Mouse (Mus musculus): ENCODE data around the gene Mylk. TPM values are rescaled to one million over a fixed set of nuclear protein-coding genes. Genes with fewer than 3 reads are reported as not detected.

The Mylk gene
- polyA plus RNA-seq, 1 experiment, result 12.4 TPM

DNA sequence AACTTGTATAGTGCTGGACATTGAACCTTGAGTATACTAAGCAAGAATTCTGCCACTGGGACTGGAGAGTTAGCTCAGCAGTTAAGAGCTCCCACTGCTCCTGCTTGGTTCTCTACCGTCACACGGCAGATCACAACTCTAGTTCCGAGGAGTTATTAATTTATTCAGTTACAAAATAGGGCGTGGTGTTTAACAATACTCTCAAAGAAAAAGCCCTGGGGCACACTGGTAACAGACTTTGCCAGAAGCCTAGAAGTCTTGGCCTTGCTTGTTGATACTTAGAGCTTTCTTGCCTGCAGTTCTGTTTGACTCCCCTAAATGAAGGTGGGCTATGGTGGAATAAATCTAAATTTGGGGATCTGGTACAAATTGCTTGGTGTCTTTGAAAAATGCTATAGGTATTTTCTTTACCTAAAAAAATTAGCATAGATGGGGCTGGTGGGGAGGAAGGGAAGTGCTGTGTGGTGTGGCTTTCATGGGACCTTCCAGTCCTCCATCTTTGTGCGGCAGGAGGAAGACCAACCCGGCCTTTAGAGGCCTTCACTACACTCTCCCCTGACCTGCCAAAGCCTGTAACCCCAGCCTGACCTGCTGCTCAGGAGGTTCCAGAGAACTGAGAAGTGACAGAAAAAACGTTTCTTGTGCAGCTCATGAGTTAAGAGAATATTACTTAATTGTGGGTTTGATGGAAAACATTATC lies 94.1 kb downstream of the Mylk start:
- DNase-seq (ENCODE audit: extremely low spot score in 1 of 2, low spot score in 1 of 2), result no peak

DNA sequence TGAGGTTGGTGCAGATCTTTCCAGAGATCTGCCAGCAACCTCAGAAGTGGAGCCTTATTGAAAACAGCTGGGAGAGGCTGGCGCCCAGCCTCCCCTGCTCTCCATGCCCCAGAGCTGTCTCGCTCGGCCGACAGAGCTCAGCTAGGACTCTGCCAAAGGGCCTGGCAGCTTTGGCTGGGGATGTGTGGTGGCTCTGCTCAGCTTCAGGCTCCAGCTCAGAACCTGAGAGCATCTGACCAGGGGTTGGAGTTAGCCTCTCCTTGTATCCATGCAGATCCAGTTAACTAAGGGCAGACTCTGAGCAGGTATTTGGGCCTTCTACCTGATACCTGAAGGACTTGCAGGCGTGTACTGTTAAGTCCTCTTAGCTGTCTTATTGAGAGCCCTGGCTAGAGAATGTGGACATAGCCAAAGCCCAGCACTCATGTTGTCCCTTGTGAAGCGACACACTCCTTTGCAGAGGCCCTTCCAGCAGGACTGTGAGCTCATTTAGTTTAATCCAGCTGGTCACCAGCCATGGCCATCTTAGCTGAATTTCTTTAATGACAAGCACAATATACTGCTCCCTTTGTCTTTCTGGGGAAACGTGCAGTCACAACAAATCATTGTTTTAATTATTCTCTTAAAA lies 94.8 kb downstream of the Mylk start:
- no peak for DNase-seq (ENCODE audit: extremely low spot score in 1 of 2, low spot score in 1 of 2)

DNA sequence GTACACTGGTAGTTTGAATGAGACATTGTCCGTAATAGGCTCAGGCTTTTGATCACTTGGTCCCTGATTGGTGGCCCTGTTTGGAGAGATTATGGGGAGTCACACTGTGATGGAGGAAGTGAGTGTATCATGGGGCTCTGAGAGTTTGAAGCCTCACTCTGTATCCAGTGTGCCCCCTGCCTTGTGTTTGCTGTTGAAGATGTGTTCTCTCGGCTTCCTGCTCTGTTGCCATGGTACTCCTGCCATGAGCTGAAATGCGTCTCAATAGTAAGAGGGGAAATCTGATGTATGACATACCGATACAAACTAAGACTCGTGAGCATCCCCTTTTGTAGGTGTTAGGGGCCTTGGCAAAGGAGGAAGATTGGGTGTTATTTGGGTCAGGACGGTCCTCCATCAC lies 99.8 kb downstream of the Mylk start:
- no peak for DNase-seq (ENCODE audit: extremely low spot score in 1 of 2, low spot score in 1 of 2)

DNA sequence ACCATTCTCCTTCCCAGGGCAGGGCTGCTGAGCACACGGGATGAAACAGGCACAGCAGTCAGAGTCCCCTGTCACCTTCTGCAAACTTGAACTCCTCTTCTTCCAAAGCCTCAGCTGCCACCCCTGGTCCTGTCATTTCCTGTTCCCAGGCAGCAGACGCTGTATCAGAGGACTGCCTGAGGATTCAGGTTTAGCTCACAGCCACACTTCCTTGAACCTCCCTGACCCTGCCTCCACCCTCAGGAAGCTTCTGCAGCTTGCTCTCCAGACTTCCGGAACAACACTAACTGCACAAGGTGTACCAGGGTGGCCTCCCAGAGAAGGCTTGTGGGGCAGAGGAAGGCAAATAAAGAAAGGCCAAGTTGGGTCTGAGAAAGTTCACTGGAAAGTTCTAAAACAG lies 102.6 kb downstream of the Mylk start:
- no peak for DNase-seq (ENCODE audit: extremely low spot score in 1 of 2, low spot score in 1 of 2)

DNA sequence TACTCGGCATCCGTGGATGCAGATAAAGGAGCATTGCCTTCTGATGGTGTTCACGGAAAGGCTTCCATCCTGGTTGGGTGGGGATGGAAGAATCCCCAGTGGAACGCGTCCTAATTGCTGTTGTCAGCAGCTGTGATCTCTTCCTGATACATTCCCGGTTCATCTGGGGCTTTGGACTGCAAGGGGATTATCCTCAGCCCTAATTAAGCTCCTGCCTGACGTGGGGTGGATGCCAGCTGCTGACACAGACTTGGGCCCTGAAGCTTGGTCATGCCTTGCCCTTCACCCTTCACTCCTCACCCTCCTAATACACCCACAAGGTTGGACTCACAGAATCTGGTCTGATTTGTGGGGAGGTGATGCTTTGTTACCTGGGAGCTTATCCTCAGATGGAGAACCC lies 109.1 kb downstream of the Mylk start:
- DNase-seq (ENCODE audit: extremely low spot score in 1 of 2, low spot score in 1 of 2), result no peak

DNA sequence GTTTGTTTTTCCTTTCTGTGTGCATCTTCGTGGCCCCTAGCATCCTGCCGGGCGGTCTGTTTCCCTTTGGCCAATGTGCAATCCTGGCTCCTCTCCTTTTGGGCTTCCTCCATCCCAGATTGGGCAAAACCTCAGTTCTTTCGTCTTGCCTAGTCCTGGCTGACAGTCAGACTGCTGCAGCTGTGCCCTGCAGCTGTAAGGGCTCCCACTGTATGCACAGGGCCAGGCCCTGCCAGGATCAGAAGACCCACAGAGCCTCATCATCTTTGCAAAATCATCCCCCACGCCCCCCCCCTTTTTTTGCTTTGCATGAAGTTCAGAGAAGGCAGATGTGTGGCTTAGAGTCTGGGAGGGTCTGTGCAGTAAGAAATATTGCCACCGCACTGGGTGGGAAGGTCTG lies 110.1 kb downstream of the Mylk start:
- no peak for DNase-seq (ENCODE audit: extremely low spot score in 1 of 2, low spot score in 1 of 2)

DNA sequence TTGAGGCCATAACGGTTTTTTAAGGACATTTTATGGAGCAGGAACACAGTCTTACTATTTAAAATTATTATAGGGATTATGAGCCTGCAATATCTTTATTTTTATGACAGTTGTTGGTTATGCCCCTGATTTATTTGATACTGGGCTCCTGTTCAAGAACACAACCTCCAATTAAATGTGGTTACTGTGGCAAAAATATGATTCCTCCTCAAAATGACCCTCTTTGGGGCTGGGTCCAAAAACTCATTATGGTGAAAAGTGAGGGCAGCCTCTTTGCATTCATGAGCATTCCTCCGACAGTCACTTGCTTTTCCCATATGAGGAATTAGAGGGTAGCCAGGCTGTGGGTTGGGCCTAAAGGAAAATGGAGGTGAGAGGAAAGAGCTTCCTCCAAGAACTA lies 110.7 kb downstream of the Mylk start:
- DNase-seq (ENCODE audit: extremely low spot score in 1 of 2, low spot score in 1 of 2), result no peak

DNA sequence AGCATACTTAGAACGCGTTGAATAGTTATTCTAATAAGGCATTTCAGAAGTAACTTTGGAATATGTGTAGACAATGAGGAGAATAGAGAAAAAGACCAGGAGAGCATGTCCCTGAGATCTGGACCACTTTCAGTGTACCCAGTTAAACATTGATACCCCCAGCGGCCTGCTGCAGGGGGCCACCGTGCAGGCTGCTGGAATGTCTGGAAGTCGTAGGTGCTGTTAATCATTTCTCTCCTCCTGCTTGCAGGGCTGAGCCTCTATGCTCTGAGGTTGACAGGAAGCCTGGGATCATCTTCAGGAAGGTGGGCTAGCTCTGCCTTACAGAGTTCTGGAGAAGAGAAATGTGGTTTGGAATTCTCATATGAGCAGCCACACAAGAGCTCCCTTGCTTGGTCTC lies 112.6 kb downstream of the Mylk start:
- DNase-seq (ENCODE audit: extremely low spot score in 1 of 2, low spot score in 1 of 2), result no peak

DNA sequence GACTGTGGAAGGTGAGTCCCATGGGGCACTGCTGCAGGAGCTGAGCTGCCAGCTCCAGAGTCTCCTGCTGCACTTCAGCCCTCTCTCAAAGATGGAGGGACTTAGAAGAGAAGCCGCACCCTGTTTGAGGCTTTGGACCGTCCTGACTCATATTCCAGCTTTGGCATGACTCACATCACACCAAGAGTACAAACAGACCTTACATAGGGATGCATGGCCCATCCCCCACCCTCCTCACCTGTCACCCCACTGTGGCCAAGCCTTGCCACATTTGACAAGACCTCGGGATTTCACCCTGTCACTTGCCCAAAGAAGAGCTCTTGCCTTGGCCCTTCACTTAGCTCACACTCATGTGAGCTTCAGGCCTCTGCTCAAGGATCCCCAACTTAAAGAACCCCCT lies 115.8 kb downstream of the Mylk start:
- DNase-seq (ENCODE audit: extremely low spot score in 1 of 2, low spot score in 1 of 2), result no peak

DNA sequence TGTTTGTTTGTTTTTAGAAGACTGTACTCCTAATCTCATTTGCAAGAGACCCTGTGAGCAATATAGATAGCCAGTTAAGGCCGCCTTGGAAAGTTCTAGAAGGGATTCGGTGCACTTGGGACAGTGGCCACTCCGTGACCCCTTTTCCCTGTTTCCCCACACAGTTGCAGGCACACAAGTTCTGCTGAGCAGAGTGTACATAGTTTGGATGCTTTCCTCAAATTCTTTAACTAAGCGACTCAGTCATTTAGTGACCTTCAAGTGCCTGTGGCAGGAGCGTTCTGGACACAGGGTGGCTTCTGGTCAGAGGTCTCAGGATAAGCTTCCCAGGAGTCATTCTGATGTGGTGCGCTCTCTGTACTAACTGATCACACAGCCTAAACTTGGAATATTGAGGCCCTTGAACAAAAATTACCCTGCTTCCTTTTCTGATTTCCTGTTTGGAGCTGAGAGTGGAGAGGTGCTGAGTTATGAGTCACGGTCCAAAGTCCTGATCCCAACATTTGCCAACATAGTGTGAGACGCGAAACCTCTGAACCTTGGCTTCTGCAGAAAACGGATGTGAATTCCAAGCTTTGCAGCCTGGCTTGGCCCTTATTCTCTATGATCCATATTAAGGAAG lies 116.8 kb downstream of the Mylk start:
- DNase-seq (ENCODE audit: extremely low spot score in 1 of 2, low spot score in 1 of 2), result no peak

DNA sequence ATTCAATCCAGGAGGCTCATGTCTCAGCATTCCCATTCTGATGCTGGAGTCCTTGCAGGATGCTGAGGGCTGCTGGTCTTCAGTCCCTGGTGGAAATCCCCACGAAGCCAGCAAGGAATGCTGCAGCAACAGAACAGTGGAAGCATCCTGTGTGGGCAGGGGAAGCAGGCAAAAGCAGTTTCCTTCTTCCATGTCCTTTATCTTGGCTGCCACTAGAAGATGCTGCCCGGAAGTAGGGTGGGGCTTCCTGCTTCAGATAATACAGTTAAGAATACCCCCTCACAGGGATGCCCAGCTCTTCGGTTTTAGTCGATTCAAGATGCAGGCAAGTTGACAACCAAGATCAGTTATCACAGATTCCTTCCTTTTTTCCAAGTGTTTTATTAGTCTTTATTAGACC lies 120.4 kb downstream of the Mylk start:
- DNase-seq (ENCODE audit: extremely low spot score in 1 of 2, low spot score in 1 of 2), result no peak

DNA sequence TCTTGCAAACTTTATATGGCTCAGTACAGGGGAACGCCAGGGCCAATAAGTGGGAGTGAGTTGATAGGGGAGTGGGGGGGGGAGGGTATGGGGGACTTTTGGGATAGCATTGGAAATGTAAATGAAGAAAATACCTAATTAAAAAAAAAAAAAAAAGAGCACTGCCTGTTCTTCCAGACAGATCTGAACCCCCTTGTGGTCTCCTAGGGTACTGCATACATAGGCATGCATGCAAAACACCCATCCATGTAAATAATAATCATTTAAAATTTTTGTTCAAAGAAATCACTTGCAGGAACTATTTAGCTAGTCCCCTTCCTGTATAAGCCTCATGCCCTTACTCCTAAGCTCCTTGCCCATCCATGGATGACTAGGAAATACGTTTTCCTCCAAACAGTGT lies 122.2 kb downstream of the Mylk start:
- DNase-seq (ENCODE audit: extremely low spot score in 1 of 2, low spot score in 1 of 2), result no peak

DNA sequence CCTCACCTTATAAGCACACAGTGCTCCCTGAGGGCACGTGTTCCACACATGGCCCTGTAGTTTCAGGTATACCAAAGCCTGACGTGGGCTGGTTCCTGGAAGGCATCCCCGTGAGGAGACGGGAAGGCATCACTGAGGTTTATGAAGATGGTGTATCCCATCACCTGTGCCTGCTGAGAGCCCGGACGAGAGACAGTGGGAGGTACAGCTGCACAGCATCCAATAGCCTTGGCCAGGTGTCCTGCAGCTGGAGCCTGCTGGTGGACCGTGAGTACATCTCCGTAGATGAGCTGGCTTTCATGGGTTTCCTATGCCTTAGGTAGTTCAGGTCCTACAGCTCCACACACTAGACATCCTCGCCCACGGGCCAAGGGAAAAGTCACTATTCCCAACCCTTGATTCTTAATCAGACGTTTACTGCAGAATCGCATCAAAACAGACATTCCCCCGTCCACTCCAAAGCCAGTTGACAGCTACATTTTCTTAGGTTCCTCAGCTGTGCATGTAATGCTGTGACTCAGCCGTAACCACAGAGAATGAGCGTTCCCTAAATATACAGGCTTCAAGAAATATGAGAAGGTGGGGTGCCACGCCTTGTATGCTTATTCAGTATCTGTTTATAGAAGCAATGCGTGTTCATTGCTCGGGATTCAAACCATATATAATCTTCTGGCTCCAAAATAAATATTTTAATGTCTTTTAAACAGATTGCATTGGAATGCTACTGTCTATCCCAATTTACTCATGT lies 135.2 kb downstream of the Mylk start:
- no peak for DNase-seq (ENCODE audit: extremely low spot score in 1 of 2, low spot score in 1 of 2)

DNA sequence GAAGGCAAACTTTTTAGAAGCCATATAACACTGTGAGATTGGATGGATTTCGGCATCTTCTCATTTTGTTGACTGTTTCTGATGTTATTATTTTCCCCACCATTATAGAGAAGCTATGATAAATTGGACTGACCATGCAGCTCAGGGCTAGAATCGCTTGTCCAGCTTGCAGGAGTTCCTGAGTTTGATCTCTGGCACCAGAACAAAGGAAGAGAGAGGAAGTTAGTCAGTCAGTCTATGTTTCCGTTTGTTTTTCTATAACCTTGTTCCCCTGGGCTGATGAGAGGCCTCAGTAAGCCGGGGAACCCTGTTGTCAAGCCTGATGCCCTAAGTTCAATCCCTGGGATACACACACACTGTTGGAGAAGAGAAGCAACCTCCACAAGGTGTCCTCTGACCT lies 135.8 kb downstream of the Mylk start:
- no peak for DNase-seq (ENCODE audit: extremely low spot score in 1 of 2, low spot score in 1 of 2)

DNA sequence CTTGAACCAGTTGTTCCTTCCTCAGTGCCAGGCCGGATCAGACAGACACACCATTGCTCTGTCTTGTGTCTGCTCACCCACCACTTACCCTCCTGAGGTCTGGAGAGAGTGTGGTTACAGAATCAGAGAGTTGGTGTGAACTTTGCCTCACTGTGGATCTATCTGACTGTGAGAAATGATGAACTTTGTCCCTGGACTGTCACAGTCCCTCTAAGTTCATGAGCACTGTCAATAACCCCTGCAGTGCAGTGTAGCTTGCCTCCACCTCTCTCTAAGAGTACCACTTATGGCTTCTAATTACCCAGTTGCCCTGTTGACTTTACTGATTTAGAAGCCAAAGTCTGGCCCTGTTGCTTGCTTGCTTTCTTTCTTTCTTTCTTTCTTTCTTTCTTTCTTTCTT lies 142.0 kb downstream of the Mylk start:
- DNase-seq (ENCODE audit: extremely low spot score in 1 of 2, low spot score in 1 of 2), result no peak

DNA sequence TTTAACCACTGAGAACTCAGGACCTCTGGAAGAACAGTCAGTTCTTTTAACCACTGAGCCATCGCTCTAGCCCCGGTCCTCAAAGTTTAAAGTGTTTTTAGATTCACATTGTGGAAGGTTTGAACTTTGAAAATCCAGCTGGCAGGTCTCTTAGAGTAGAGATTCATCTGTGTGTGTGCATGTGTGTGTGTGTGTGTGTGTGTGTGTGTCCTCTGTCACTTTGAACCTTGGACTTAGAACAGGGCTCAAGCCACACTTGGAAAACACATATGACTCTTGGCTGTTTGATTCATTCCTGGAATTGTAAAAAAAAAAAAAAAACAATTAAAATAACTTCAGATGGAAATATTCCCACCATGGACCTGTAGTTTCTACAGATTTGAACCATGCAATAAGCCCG lies 149.0 kb downstream of the Mylk start:
- no peak for DNase-seq (ENCODE audit: extremely low spot score in 1 of 2, low spot score in 1 of 2)

DNA sequence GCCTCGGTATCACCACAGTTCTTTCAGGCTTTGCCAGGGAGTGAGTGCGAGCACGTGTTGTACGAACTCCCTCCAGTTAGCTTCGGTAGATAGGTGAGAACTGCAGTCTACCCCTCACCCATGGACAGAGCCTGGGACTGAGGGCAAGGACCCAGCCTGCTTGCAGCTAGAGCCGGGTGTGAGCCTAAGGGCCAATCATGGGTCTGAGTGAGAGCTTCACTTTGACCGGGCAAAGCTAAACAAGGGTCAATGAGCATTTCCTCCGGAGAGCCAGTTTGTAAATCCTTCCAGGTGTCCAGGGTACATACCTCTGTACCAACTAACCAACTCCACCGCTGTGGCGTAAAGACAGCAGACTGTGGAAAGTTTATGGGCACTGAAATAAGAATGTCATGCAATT lies 150.9 kb downstream of the Mylk start:
- DNase-seq (ENCODE audit: extremely low spot score in 1 of 2, low spot score in 1 of 2), result no peak

DNA sequence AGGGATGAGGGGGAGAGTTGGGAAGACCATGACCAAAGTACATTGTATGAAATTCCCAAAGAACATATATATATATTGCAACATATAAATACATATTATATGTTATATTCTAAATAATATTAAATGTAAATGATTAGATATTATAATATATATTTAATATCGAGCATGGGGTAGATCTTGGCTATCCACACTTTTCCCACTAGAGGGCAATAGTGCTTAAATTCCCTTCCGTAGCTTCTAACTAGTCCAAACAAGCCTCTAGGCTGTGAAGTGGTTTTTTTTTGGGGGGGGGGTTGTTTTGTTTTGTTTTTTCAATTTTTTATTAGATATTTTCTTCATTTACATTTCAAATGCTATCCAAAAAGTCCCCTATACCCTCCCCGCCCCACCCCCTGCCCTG lies 152.0 kb downstream of the Mylk start:
- peak in 1 of 2 experiments; percentile 26 for DNase-seq (ENCODE audit: extremely low spot score in 1 of 2, low spot score in 1 of 2)

DNA sequence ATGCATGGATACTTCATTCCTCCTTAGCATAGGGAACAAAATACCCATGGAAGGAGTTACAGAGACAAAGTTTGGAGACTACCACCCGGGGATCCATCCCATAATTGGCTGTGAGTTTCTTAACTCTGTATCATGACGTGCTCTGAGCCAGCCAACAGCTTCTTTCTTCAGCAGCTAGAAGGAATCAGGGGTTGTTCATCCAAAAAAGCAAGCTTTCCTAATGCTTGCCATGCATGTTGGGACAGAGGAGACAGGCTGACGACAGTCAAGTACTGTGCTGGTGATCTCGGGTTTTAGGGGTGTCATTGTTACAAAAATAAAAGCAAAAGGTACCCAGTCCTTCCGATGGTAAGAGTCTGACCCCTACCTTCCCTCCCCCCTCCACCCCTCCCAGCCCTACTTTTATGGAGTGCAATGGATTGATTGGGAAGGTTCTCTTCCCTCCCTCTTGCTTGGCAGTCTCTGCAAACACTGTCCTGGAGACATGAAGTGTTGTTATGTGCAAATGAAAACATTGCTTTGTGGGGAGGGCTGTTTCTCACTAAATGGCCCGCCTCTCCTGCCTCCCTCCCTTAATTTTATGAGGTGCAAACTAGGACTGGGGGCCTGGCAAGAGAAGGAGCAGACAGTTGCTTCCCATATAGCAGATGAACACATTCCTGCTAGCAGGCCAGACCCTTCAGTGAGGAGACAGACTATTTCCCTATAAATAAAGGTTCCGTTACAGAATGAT lies 153.2 kb downstream of the Mylk start:
- no peak for DNase-seq (ENCODE audit: extremely low spot score in 1 of 2, low spot score in 1 of 2)

DNA sequence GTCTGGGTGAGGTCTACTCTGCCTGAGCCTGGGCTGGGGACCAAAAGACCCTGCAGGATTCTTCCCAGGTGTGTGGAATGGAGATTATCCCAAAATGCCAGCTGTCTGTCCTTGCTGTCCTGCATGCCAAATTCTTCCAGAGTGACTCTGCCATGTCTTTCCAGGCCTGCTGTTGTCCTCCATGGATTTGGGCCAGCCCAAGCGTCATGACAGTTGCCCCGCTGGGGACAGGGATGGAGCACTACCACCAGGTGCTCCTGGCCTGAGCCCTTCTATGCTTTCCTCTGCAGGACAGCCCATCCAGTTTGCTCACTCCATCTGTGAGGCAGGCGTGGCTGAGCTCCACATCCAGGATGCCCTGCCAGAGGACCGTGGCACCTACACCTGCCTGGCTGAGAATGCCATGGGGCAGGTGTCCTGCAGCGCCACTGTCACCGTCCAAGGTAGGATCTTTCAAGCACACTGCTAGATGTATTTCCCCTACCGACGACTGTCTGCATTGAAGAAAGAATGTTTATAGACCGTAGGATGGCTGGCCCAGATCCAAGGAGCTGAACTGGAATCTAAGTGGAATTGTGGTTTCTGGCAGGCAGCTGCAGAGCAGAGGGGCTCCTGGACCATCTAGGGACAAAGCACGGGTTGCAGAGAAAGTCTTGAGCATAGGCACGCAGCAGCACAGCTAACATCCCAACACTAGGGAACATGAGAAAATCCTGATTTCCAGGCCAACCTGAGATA lies 154.2 kb downstream of the Mylk start:
- no peak for DNase-seq (ENCODE audit: extremely low spot score in 1 of 2, low spot score in 1 of 2)
